Mouse (Mus musculus) forebrain, embryonic 10.5 days (tissue): ENCODE measurements around the gene Gm7982. TPM values are rescaled to one million over a fixed set of nuclear protein-coding genes. Genes with fewer than 3 reads are reported as not detected.
"Not testable (repeated sequence)": the region's sequence is repeated elsewhere in the genome, so short reads cannot be mapped to it uniquely, and the experiment has no call there.

Experiments
- DNase-seq: peaks from one replicate; pipeline ENCODE4 v3.0.0-alpha.2; 2017; ENCODE audit warnings: low spot score; ENCODE audit errors: extremely low spot score
- H3K27ac ChIP-seq: fragments of 300-500 bp; sonication (generic); 2 replicates; pipeline ENCODE4 v1.5.1; 2016; ENCODE audit warnings: mild to moderate bottlenecking
- H3K27me3 ChIP-seq: fragments of 300-500 bp; sonication (generic); 2 replicates; pipeline ENCODE4 v1.6.1; 2016; ENCODE audit warnings: mild to moderate bottlenecking; ENCODE audit not compliant: poor library complexity, severe bottlenecking
- H3K36me3 ChIP-seq: fragments of 300-500 bp; sonication (generic); replicated peaks from 2 replicates; pipeline ENCODE4 v1.6.1; 2016; ENCODE audit warnings: mild to moderate bottlenecking, moderate library complexity
- H3K4me1 ChIP-seq: fragments of 300-500 bp; sonication (generic); 2 replicates; pipeline ENCODE4 v1.6.1; 2016
- H3K4me3 ChIP-seq: fragments of 300-500 bp; sonication (generic); 2 replicates; pipeline ENCODE4 v1.5.1; 2016; ENCODE audit warnings: mild to moderate bottlenecking, moderate library complexity
- H3K9me3 ChIP-seq: fragments of 300-500 bp; sonication (generic); 2 replicates; pipeline ENCODE4 v1.6.1; 2016; ENCODE audit warnings: mild to moderate bottlenecking, moderate library complexity
- WGBS: fragments of 180-500 bp; shearing (Covaris S2); methylation state at CpG from one replicate; pipeline ENCODE4 v1.1.7; 2016; 5-methylcytosine and 5-hydroxymethylcytosine counted together
- polyA plus RNA-seq: library from polyadenylated mRNA; unstranded; fragments of >200 nt; fragmentation: Nextera tagmentation; extraction: Ambion mirVana; gene quantifications from 2 replicates; pipeline ENCODE4 v1.2.1, GENCODE M21; 2016

Gene Gm7982
- polyA plus RNA-seq, result not detected in 2 replicates

GRCm38 (mm10) chr5:95741714-95742113, at the start of gene Gm7982:
TSS of gene Gm7982 (plus strand) at chr5:95742014.
- H3K9me3 ChIP-seq, H3K27me3 ChIP-seq, H3K4me1 ChIP-seq, H3K36me3 ChIP-seq, H3K27ac ChIP-seq, DNase-seq, H3K4me3 ChIP-seq: not testable (repeated sequence)
- WGBS, result no CpG with 5 or more reads among the region's 3 CpGs

DNA sequence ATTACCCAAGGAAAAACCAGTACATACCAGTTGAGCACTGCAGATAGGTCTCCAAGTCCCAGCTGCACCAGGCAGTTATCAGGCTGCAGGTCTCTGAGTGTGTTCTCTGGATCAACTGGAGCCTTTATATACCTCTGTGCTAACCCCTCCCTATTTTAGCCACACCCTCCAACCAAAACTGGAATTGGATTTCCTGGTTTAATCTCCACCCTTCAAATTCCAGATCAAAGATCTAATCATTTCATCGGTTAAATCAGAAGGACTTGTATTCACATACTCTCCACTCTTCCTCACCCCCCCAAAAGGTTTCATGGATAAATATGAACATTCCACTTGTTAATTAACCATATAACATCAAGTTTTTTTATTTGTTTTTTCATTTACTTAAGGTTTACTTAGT, 5.7 kb upstream of the Gm7982 start, which contains the start of gene Gm7978:
Gene Gm7978, minus strand, starts transcription at position 101 of the 400 bp plus-strand sequence.
- not testable (repeated sequence) for H3K4me3 ChIP-seq, H3K36me3 ChIP-seq, H3K27ac ChIP-seq, H3K9me3 ChIP-seq, H3K4me1 ChIP-seq, DNase-seq, H3K27me3 ChIP-seq
- no CpG with 5 or more reads among the region's 1 CpGs for WGBS

DNA sequence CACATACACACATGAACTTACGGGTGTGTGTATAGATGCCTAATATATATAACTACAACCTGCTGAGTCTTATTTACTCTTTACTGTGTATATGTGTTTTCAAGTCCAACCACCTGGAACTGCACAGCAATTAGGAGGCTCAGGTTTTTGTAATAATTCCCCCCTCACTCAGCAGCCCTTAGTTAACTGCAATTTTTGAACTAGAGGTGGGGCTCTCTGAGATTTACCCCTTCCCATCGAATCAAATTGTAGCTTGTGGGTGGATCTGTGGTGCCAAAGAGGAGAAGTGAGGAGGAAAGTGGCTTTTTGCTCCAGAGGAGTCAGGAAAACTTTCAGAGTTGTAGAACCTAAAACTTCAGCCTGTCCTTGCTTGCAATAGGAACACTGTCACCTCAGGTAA, 33.9 kb downstream of the Gm7982 start, which contains the start of gene E330014E10Rik:
Gene E330014E10Rik, plus strand, starts transcription at position 301 of the 400 bp plus-strand sequence.
- H3K9me3 ChIP-seq, H3K27me3 ChIP-seq, H3K4me3 ChIP-seq, H3K36me3 ChIP-seq, H3K27ac ChIP-seq, DNase-seq, H3K4me1 ChIP-seq: not testable (repeated sequence)
- WGBS, result no CpG with 5 or more reads among the region's 2 CpGs

Other genes starting within 250 kb of the Gm7982 start
- not detected in 2 replicates for gene Gm3286, start 231.3 kb upstream of the Gm7982 start, polyA plus RNA-seq
- not detected in 2 replicates for gene Gm7971, start 147.1 kb upstream of the Gm7982 start, polyA plus RNA-seq
- not detected in 2 replicates for gene Gm7978, start 5.8 kb upstream of the Gm7982 start, polyA plus RNA-seq
- not detected in 2 replicates for gene E330014E10Rik, start 34.0 kb downstream of the Gm7982 start, polyA plus RNA-seq
- gene Cxcl13, start 214.9 kb downstream of the Gm7982 start, polyA plus RNA-seq, result 8.4 and 9.2 TPM in 2 replicates